Mouse (Mus musculus): ENCODE measurements around the gene Rassf8. TPM values are rescaled to one million over a fixed set of nuclear protein-coding genes. Genes with fewer than 3 reads are reported as not detected.
A peak's percentile ranks its signal among the peaks of the same experiment; 100 is the strongest.

The Rassf8 gene
- polyA plus RNA-seq, 1 experiment from 2014 or later: 13.6 TPM

- H3K4me2 ChIP-seq: no peak overlapping the region
- no peaks in the 10 kb centered on the region for H3K36me3 ChIP-seq
- H3K4me1 ChIP-seq: peaks cover 24% of the 10 kb centered on the region
- ATAC-seq (ENCODE audit: insufficient number of reproducible peaks, low FRiP score, low TSS enrichment, low read depth): no peak
- no peak overlapping the region for H3K4me3 ChIP-seq
- peaks cover 23% of the 10 kb centered on the region for H3K27me3 ChIP-seq
- H3K9ac ChIP-seq: no peak overlapping the region
- H3K27ac ChIP-seq: no peak overlapping the region
- 46% methylated on average over 8 of the region's 8 CpGs for WGBS
- no peaks in the 10 kb centered on the region for H3K9me3 ChIP-seq
Measured at GRCm38 (mm10) chr6:145858414-145858813, 111.9 kb downstream of the Rassf8 start.

- H3K27me3 ChIP-seq: peaks cover 42% of the 10 kb centered on the region
- H3K4me1 ChIP-seq: peaks cover 34% of the 10 kb centered on the region
- no peak overlapping the region for H3K4me3 ChIP-seq
- H3K4me2 ChIP-seq: no peak overlapping the region
- H3K9ac ChIP-seq: no peak overlapping the region
- H3K9me3 ChIP-seq: no peaks in the 10 kb centered on the region
- no peak for ATAC-seq (ENCODE audit: insufficient number of reproducible peaks, low FRiP score, low TSS enrichment, low read depth)
- no peaks in the 10 kb centered on the region for H3K36me3 ChIP-seq
- WGBS: 51% methylated on average over 2 of the region's 2 CpGs
- H3K27ac ChIP-seq: no peak overlapping the region
Measured at GRCm38 (mm10) chr6:145860350-145860749, 113.8 kb downstream of the Rassf8 start.

GRCm38 (mm10) chr6:145861462-145862227 lies 115.1 kb downstream of the Rassf8 start:
- 82% methylated on average over 9 of the region's 9 CpGs for WGBS
- Histone ChIP-seq H3K36me3 (no peaks in the 10 kb centered on the region), H3K9ac (no peak overlapping the region), H3K9me3 (no peaks in the 10 kb centered on the region), H3K4me3 (no peak overlapping the region), H3K4me1 (peaks cover 38% of the 10 kb centered on the region), H3K27me3 (peaks cover 50% of the 10 kb centered on the region), H3K4me2 (no peak overlapping the region), H3K27ac (no peak overlapping the region)
- ATAC-seq (ENCODE audit: insufficient number of reproducible peaks, low FRiP score, low TSS enrichment, low read depth): no peak

GRCm38 (mm10) chr6:145862321-145862720 lies 115.8 kb downstream of the Rassf8 start:
- Histone ChIP-seq H3K9ac (no peak overlapping the region), H3K9me3 (no peaks in the 10 kb centered on the region), H3K36me3 (no peaks in the 10 kb centered on the region), H3K4me2 (peak overlapping the region; percentile 100), H3K27me3 (peaks cover 53% of the 10 kb centered on the region), H3K4me3 (peak overlapping the region; percentile 61), H3K4me1 (peaks cover 44% of the 10 kb centered on the region), H3K27ac (no peak overlapping the region)
- 20% methylated on average over 4 of the region's 4 CpGs for WGBS
- ATAC-seq (ENCODE audit: insufficient number of reproducible peaks, low FRiP score, low TSS enrichment, low read depth): no peak

GRCm38 (mm10) chr6:145862739-145863064 lies 116.2 kb downstream of the Rassf8 start:
- H3K9me3 ChIP-seq: no peaks in the 10 kb centered on the region
- H3K9ac ChIP-seq: peak overlapping the region; percentile 45
- H3K4me2 ChIP-seq: peak overlapping the region; percentile 100
- no peak overlapping the region for H3K27ac ChIP-seq
- H3K36me3 ChIP-seq: no peaks in the 10 kb centered on the region
- H3K4me3 ChIP-seq: peak overlapping the region; percentile 61
- ATAC-seq (ENCODE audit: insufficient number of reproducible peaks, low FRiP score, low TSS enrichment, low read depth): no peak
- H3K27me3 ChIP-seq: peaks cover 57% of the 10 kb centered on the region
- peaks cover 44% of the 10 kb centered on the region for H3K4me1 ChIP-seq
- 1% methylated on average over 35 of the region's 35 CpGs for WGBS

GRCm38 (mm10) chr6:145863065-145863971 lies 116.8 kb downstream of the Rassf8 start:
- 2% methylated on average over 97 of the region's 105 CpGs for WGBS
- no peak; the same call in 1 of the 2 replicates for ATAC-seq (ENCODE audit: insufficient number of reproducible peaks, low FRiP score, low TSS enrichment, low read depth)
- Histone ChIP-seq H3K27ac (no peak overlapping the region), H3K4me2 (peak overlapping the region; percentile 100), H3K36me3 (no peaks in the 10 kb centered on the region), H3K4me3 (peak overlapping the region; percentile 61), H3K4me1 (peaks cover 44% of the 10 kb centered on the region), H3K9ac (peak overlapping the region; percentile 45), H3K9me3 (no peaks in the 10 kb centered on the region), H3K27me3 (peaks cover 59% of the 10 kb centered on the region)

- no peak overlapping the region for H3K27ac ChIP-seq
- no peaks in the 10 kb centered on the region for H3K36me3 ChIP-seq
- H3K27me3 ChIP-seq: peaks cover 59% of the 10 kb centered on the region
- WGBS: 4% methylated on average over 8 of the region's 8 CpGs
- peaks cover 44% of the 10 kb centered on the region for H3K4me1 ChIP-seq
- H3K4me2 ChIP-seq: peak overlapping the region; percentile 100
- peak overlapping the region; percentile 61 for H3K4me3 ChIP-seq
- H3K9me3 ChIP-seq: no peaks in the 10 kb centered on the region
- no peak for ATAC-seq (ENCODE audit: insufficient number of reproducible peaks, low FRiP score, low TSS enrichment, low read depth)
- peak overlapping the region; percentile 45; the same call in 1 of the 2 replicates for H3K9ac ChIP-seq
Measured at GRCm38 (mm10) chr6:145864171-145864570, 117.6 kb downstream of the Rassf8 start.

- peak within 1 kb of the TSS; percentile 57 for H3K9ac ChIP-seq
- no peaks in the 10 kb centered on the region for H3K36me3 ChIP-seq
- peak within 1 kb of the TSS; percentile 75 for H3K27ac ChIP-seq
- ATAC-seq (ENCODE audit: insufficient number of reproducible peaks, low FRiP score, low TSS enrichment, low read depth): peak; percentile 46
- peak within 1 kb of the TSS; percentile 61 for H3K4me3 ChIP-seq
- H3K9me3 ChIP-seq: no peaks in the 10 kb centered on the region
- H3K4me2 ChIP-seq: peak within 1 kb of the TSS; percentile 100
- H3K27me3 ChIP-seq: peaks cover 53% of the 10 kb centered on the region
- H3K4me1 ChIP-seq: peaks cover 44% of the 10 kb centered on the region
- WGBS: under 1% methylated on average over 51 of the region's 57 CpGs
Measured at GRCm38 (mm10) chr6:145865289-145865885, 118.8 kb downstream of the Rassf8 start, which contains the start of gene Bhlhe41. TSS of gene Bhlhe41 (minus strand) at chr6:145865558.

- H3K27me3 ChIP-seq: peaks cover 53% of the 10 kb centered on the region
- H3K4me2 ChIP-seq: peak overlapping the region; percentile 100
- no peaks in the 10 kb centered on the region for H3K9me3 ChIP-seq
- under 1% methylated on average over 69 of the region's 69 CpGs for WGBS
- peak; percentile 64; the same call in 1 of the 2 replicates for ATAC-seq (ENCODE audit: insufficient number of reproducible peaks, low FRiP score, low TSS enrichment, low read depth)
- peak overlapping the region; percentile 57 for H3K9ac ChIP-seq
- H3K4me3 ChIP-seq: peak overlapping the region; percentile 61
- H3K27ac ChIP-seq: peak overlapping the region; percentile 75
- H3K36me3 ChIP-seq: no peaks in the 10 kb centered on the region
- peaks cover 44% of the 10 kb centered on the region for H3K4me1 ChIP-seq
Measured at GRCm38 (mm10) chr6:145865886-145866851, 119.6 kb downstream of the Rassf8 start.

GRCm38 (mm10) chr6:145867111-145867510 lies 120.6 kb downstream of the Rassf8 start:
- Histone ChIP-seq H3K4me2 (peak overlapping the region; percentile 100; the same call in 1 of the 2 replicates), H3K27ac (no peak overlapping the region), H3K36me3 (no peaks in the 10 kb centered on the region), H3K9ac (no peak overlapping the region), H3K27me3 (peaks cover 48% of the 10 kb centered on the region), H3K4me3 (no peak overlapping the region), H3K9me3 (no peaks in the 10 kb centered on the region), H3K4me1 (peaks cover 44% of the 10 kb centered on the region)
- no peak for ATAC-seq (ENCODE audit: insufficient number of reproducible peaks, low FRiP score, low TSS enrichment, low read depth)
- WGBS: 46% methylated on average over 3 of the region's 3 CpGs

All from limb, embryonic 15.5 days (tissue).